Mouse (Mus musculus) forebrain, embryonic 11.5 days (tissue): Measurements from ENCODE around the gene Rhod. TPM values are rescaled to one million over a fixed set of nuclear protein-coding genes. Genes with fewer than 3 reads are reported as not detected.

Experiments used
- ATAC-seq: fragments of 200-750 bp; cut with Nextera tagmentation; replicated peaks from 2 replicates; pipeline ENCODE4 v1.8.0; 2017; ENCODE audit warnings: moderate TSS enrichment; ENCODE audit not compliant: low FRiP score
- DNase-seq: peaks from one replicate; pipeline ENCODE4 v3.0.0-alpha.2; 2017; ENCODE audit warnings: low spot score
- H3K27ac ChIP-seq: fragments of 300-500 bp; sonication (generic); 2 replicates; pipeline ENCODE4 v1.5.1; 2014; ENCODE audit warnings: low read depth, low read length
- H3K27me3 ChIP-seq: fragments of 300-500 bp; sonication (generic); 2 replicates; pipeline ENCODE4 v1.6.1; 2014; ENCODE audit warnings: mild to moderate bottlenecking, low read length, mixed read lengths; ENCODE audit not compliant: control insufficient read depth, insufficient read depth
- H3K36me3 ChIP-seq: fragments of 300-500 bp; sonication (generic); 2 replicates; pipeline ENCODE4 v1.6.1; 2014; ENCODE audit warnings: mild to moderate bottlenecking, low read length, moderate library complexity, mixed read lengths; ENCODE audit not compliant: control insufficient read depth, insufficient read depth
- H3K4me1 ChIP-seq: fragments of 300-500 bp; sonication (generic); replicated peaks from 2 replicates; pipeline ENCODE4 v1.6.1; 2014; ENCODE audit warnings: low read length, mixed read lengths; ENCODE audit not compliant: control insufficient read depth, insufficient read depth
- H3K4me2 ChIP-seq: fragments of 300-500 bp; sonication (generic); 2 replicates; pipeline ENCODE4 v1.6.1; 2014; ENCODE audit warnings: low read depth, mild to moderate bottlenecking, low read length, moderate library complexity, mixed read lengths; ENCODE audit not compliant: severe bottlenecking
- H3K4me3 ChIP-seq: fragments of 300-500 bp; sonication (generic); 2 replicates; pipeline ENCODE4 v1.5.1; 2014; ENCODE audit warnings: low read depth, low read length
- H3K9ac ChIP-seq: fragments of 300-500 bp; sonication (generic); 2 replicates; pipeline ENCODE4 v1.6.1; 2014; ENCODE audit warnings: low read length
- H3K9me3 ChIP-seq: fragments of 300-500 bp; sonication (generic); 2 replicates; pipeline ENCODE4 v1.6.1; 2016; ENCODE audit warnings: low read length, mixed read lengths; ENCODE audit not compliant: control insufficient read depth
- WGBS: fragments of 180-500 bp; shearing (Covaris S2); extraction: QIAGEN DNeasy Blood & Tissue Kit; methylation state at CpG from one replicate; pipeline ENCODE4 v1.1.7; 2014; 5-methylcytosine and 5-hydroxymethylcytosine counted together
- polyA plus RNA-seq: library from polyadenylated mRNA; unstranded; fragments of >200 nt; fragmentation: Nextera tagmentation; extraction: Ambion mirVana; gene quantifications from 2 replicates; pipeline ENCODE4 v1.2.1, GENCODE M21; 2014

Gene Rhod
- polyA plus RNA-seq, 1 experiment from 2014 or later, result 10.9 TPM

DNA sequence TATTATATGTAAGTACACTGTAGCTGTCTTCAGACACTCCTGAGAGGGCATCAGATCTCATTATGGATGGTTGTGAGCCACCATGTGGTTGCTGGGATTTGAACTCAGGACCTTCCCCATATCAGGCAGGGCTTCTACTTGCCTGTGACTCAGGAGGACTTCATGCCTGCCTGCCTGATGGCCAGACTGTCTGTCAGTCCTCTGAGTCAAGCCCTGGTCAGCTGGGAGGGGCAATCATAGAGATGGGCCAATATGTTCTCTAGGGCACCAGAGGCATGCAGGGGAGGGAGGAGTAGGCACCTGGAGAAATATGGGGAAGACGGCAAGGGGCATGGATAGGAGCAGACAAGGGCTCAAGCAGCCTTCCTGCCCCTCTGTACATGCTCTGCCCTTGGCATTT lies 4.2 kb downstream of the Rhod start:
- H3K27me3 ChIP-seq, result peaks cover 7% of the 10 kb centered on the region
- no peak overlapping the region for H3K9ac ChIP-seq
- no peak overlapping the region for H3K4me3 ChIP-seq
- peaks cover 2% of the 10 kb centered on the region; the same call in 1 of the 2 replicates for H3K4me1 ChIP-seq
- no peaks in the 10 kb centered on the region for H3K9me3 ChIP-seq
- H3K27ac ChIP-seq, result no peak overlapping the region
- no peak overlapping the region for H3K4me2 ChIP-seq
- H3K36me3 ChIP-seq, result no peaks in the 10 kb centered on the region
- no peak for DNase-seq
- ATAC-seq, result no peak
- whole genome bisulfite sequencing, result 88% methylated on average over 1 of the region's 1 CpGs

GRCm38 (mm10) chr19:4433756-4434155 lies 5.5 kb downstream of the Rhod start:
- H3K36me3 ChIP-seq, result no peaks in the 10 kb centered on the region
- DNase-seq, result no peak
- ATAC-seq, result no peak
- H3K4me3 ChIP-seq, result no peak overlapping the region
- no peaks in the 10 kb centered on the region; the same call in 1 of the 2 replicates for H3K4me1 ChIP-seq
- 76% methylated on average over 1 of the region's 1 CpGs for WGBS
- H3K4me2 ChIP-seq, result no peak overlapping the region
- no peak overlapping the region for H3K9ac ChIP-seq
- 0 out of 2 replicates have a peak, but pooled peaks cover under 1% of the 10 kb centered on the region for H3K27me3 ChIP-seq
- no peaks in the 10 kb centered on the region for H3K9me3 ChIP-seq
- H3K27ac ChIP-seq, result no peak overlapping the region

GRCm38 (mm10) chr19:4430091-4430620 lies 9.1 kb downstream of the Rhod start:
- Histone ChIP-seq H3K4me1 (no peaks in the 10 kb centered on the region), H3K27me3 (no peaks in the 10 kb centered on the region), H3K4me3 (no peak overlapping the region), H3K9me3 (no peaks in the 10 kb centered on the region), H3K36me3 (no peaks in the 10 kb centered on the region), H3K4me2 (no peak overlapping the region), H3K27ac (no peak overlapping the region), H3K9ac (no peak overlapping the region)
- ATAC-seq (no peak), DNase-seq (no peak)
- 96% methylated on average over 4 of the region's 4 CpGs for WGBS

DNA sequence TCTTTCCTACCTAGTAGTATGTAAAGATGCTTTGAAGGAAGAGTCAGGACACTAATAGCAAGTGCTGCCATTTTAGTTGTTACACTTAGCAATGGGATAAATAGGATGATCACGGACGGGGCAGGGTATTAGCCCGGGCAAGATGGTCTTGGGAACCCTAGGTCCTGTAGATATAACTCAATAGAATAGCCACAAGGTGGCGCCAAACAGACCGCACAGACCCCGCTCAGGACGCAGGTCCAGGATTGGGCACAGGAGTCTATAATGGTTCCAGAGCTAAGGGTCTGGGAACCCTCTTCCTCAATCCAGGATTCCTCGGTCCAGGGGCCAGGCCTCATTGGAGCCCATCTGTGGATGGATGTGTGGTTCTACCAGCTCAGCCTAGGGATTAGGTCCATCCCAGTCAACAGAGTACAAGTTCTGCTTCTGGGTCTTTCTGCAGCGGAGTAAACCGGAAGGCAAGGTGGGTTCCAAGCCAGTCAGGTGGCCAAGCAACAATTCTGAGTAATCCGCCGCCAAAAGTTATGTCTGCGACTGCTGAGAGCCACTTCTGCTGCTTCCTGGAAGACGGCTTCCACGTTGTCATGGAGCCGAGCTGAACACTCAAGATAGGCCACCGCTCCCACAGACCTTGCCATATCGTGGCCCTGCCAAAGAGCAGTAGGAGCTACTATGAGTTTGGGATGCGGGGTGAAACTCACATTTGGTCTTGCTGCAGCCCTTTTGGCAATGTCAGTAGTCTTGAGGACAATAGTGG lies 13.4 kb downstream of the Rhod start:
- 75% methylated on average over 19 of the region's 19 CpGs for WGBS
- ATAC-seq, result no peak

DNA sequence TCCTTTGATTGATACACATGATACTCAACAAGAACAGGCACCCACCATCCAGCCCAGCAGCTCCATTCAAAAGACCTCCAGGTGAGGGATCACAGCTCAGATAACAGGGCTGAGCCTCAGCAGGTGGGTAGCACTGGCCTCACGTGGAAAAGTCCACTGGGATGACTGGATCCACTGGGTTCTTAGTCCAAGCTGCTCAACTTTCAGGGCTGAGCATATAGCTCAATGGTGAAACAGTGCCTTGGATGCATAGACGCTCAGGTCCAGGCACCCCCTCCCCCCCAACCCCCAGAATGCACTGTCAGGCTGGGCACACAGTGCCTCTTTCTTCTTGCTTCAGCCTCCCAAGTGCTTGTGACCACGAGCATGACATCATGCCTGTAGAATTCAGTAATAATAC lies 16.2 kb downstream of the Rhod start:
- Histone ChIP-seq H3K27me3 (no peaks in the 10 kb centered on the region), H3K4me2 (no peak overlapping the region), H3K9me3 (no peaks in the 10 kb centered on the region), H3K4me3 (no peak overlapping the region), H3K36me3 (no peaks in the 10 kb centered on the region), H3K4me1 (no peaks in the 10 kb centered on the region), H3K9ac (no peak overlapping the region), H3K27ac (no peak overlapping the region)
- WGBS, result 71% methylated on average over 3 of the region's 3 CpGs
- no peak for ATAC-seq
- no peak for DNase-seq

More for the DNA sequence above, 13.4 kb downstream of the Rhod start:
- Histone ChIP-seq H3K4me1 (no peaks in the 10 kb centered on the region), H3K4me2 (no peak overlapping the region), H3K9ac (no peak overlapping the region), H3K27ac (no peak overlapping the region), H3K27me3 (no peaks in the 10 kb centered on the region), H3K9me3 (no peaks in the 10 kb centered on the region), H3K36me3 (no peaks in the 10 kb centered on the region), H3K4me3 (no peak overlapping the region)
- peak; percentile 61 for DNase-seq

GRCm38 (mm10) chr19:4422581-4422980 lies 16.7 kb downstream of the Rhod start:
- Histone ChIP-seq H3K4me2 (no peak overlapping the region), H3K9ac (no peak overlapping the region), H3K9me3 (no peaks in the 10 kb centered on the region), H3K4me3 (no peak overlapping the region), H3K27me3 (no peaks in the 10 kb centered on the region), H3K27ac (no peak overlapping the region), H3K4me1 (no peaks in the 10 kb centered on the region), H3K36me3 (no peaks in the 10 kb centered on the region)
- 89% methylated on average over 3 of the region's 3 CpGs for WGBS
- DNase-seq, result no peak
- no peak for ATAC-seq

- no peaks in the 10 kb centered on the region for H3K27me3 ChIP-seq
- no peak for ATAC-seq
- WGBS, result 88% methylated on average over 8 of the region's 8 CpGs
Measured at GRCm38 (mm10) chr19:4420153-4420910, 18.9 kb downstream of the Rhod start.

DNA sequence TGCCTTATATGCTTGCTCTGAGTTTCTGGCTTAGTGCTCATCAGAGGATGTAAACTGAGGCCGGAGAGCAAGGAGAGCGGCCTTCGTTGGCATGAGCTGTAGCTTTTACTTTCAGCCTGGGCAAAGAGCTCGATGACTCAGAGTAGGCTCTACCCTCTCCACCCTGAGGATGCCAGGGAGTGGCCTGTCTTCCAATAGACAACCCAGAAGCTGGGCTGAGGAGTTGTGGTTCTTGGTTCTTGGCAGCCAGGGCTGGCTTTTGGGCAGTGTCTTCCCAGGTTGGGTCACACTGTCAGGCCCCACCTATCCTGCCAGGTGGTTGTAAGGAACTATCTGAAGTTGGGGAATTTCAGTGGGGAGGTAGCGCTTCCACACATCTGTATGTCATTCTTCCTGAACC lies 19.5 kb downstream of the Rhod start:
- Histone ChIP-seq H3K9me3 (no peaks in the 10 kb centered on the region), H3K4me2 (no peak overlapping the region), H3K4me3 (no peak overlapping the region), H3K9ac (no peak overlapping the region), H3K4me1 (no peaks in the 10 kb centered on the region), H3K36me3 (no peaks in the 10 kb centered on the region), H3K27ac (no peak overlapping the region), H3K27me3 (no peaks in the 10 kb centered on the region)
- ATAC-seq, result no peak
- WGBS, result 87% methylated on average over 5 of the region's 5 CpGs
- DNase-seq, result no peak

More at GRCm38 (mm10) chr19:4420153-4420910, 18.9 kb downstream of the Rhod start:
- Histone ChIP-seq H3K9ac (no peak overlapping the region), H3K4me1 (no peaks in the 10 kb centered on the region), H3K36me3 (no peaks in the 10 kb centered on the region), H3K9me3 (no peaks in the 10 kb centered on the region), H3K4me2 (no peak overlapping the region), H3K4me3 (no peak overlapping the region), H3K27ac (no peak overlapping the region)
- no peak for DNase-seq
